Mouse (Mus musculus) lung, embryonic 16.5 days (tissue): Measurements from ENCODE around the gene Zfp988. TPM values are rescaled to one million over a fixed set of nuclear protein-coding genes. Genes with fewer than 3 reads are reported as not detected.
"Not testable (repeated sequence)": the region's sequence is repeated elsewhere in the genome, so short reads cannot be mapped to it uniquely, and the experiment has no call there.

ENCODE experiments used
- ATAC-seq: fragments of 200-750 bp; cut with Nextera tagmentation; 2 replicates; pipeline ENCODE4 v1.8.0; 2017; ENCODE audit warnings: low read depth, mild to moderate bottlenecking, moderate library complexity
- H3K27ac ChIP-seq: fragments of 300-500 bp; sonication (generic); 2 replicates; pipeline ENCODE4 v1.5.1; 2014; ENCODE audit warnings: mild to moderate bottlenecking, control low read depth, low read length
- H3K27me3 ChIP-seq: fragments of 300-500 bp; sonication (generic); 2 replicates; pipeline ENCODE4 v1.6.1; 2014; ENCODE audit warnings: low read depth, low read length, mixed read lengths; ENCODE audit not compliant: control insufficient read depth, insufficient read depth
- H3K36me3 ChIP-seq: fragments of 300-500 bp; sonication (generic); 2 replicates; pipeline ENCODE4 v1.6.1; 2014; ENCODE audit warnings: low read length; ENCODE audit not compliant: control insufficient read depth, insufficient read depth
- H3K4me1 ChIP-seq: fragments of 300-500 bp; sonication (generic); replicated peaks from 2 replicates; pipeline ENCODE4 v1.6.1; 2014; ENCODE audit warnings: low read length, mixed read lengths; ENCODE audit not compliant: control insufficient read depth, insufficient read depth
- H3K4me2 ChIP-seq: fragments of 300-500 bp; sonication (generic); 2 replicates; pipeline ENCODE4 v1.6.1; 2014; ENCODE audit warnings: low read depth, low read length, control low read depth
- H3K4me3 ChIP-seq: fragments of 300-500 bp; sonication (generic); 2 replicates; pipeline ENCODE4 v1.5.1; 2014; ENCODE audit warnings: mild to moderate bottlenecking, low read length, control low read depth
- H3K9ac ChIP-seq: fragments of 300-500 bp; sonication (generic); 2 replicates; pipeline ENCODE4 v1.6.1; 2014; ENCODE audit warnings: low read length, control low read depth
- H3K9me3 ChIP-seq: fragments of 300-500 bp; sonication (generic); 2 replicates; pipeline ENCODE4 v1.6.1; 2016; ENCODE audit warnings: low read length; ENCODE audit not compliant: control insufficient read depth
- WGBS: fragments of 180-500 bp; shearing (Covaris S2); extraction: QIAGEN DNeasy Blood & Tissue Kit; methylation state at CpG from one replicate; pipeline ENCODE4 v1.1.7; 2014; 5-methylcytosine and 5-hydroxymethylcytosine counted together
- polyA plus RNA-seq: library from polyadenylated mRNA; unstranded; fragments of >200 nt; fragmentation: Nextera tagmentation; extraction: Ambion mirVana; gene quantifications from 2 replicates; pipeline ENCODE4 v1.2.1, GENCODE M21; 2015

The Zfp988 gene
- polyA plus RNA-seq, 1 experiment from 2014 or later, result 0.06 TPM

DNA sequence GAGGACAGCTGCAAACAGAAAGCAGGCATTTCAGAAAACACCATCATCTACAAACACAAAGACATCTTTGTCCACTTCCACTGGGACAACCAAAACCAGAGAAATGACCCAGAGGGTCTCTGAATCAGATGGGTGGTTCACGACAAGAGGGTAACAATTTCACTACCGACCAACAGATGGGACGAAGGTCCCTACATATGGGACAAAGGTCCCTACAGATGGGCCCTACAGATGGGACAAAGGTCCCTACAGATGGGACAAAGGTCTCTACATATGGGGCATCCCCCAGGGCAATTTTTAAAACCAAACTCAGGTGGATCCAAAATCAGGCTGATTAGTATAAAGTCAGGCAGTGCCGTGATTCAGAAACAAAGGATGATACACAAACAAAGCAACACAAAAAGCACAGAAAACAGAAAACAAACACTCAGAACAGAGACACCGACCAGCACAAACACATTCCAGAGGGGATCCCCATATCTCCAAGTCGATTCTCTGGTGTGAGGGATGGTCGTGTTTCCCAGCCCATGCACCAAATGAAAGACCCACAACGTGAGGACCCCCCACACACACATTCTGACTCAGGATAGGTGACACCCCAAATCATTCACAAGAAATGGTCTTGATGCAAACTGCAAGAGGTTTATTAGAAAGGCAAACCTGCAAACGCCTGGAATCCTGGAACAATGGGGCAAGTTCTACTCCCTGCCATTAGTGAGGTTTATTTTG lies 44.4 kb downstream of the Zfp988 start:
- H3K9me3 ChIP-seq, result peaks cover 41% of the 10 kb centered on the region
- H3K36me3 ChIP-seq, H3K4me3 ChIP-seq, ATAC-seq, H3K27me3 ChIP-seq, H3K4me1 ChIP-seq, H3K4me2 ChIP-seq, H3K9ac ChIP-seq, H3K27ac ChIP-seq: not testable (repeated sequence)
- WGBS, result 79% methylated on average over 9 of the region's 9 CpGs

DNA sequence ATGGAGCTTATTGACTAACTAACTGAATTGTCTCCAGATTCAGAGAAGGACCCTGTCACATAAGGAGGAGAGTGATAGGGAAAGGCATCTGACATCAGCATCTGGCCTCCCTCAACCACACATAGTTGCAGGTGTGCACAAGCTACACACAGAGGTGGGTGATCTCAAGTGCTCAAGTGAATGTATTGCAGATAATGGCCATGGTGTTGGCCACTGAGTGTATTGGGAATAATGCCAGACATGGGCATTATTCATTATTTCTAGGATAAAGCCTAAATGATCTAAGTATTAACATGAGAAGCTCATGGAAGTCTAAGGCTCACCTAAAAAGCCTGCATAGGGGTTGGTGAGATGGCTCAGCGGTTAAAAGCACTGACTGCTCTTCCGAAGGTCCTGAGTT lies 45.1 kb downstream of the Zfp988 start:
- WGBS, result 76% methylated on average over 2 of the region's 2 CpGs
- not testable (repeated sequence) for H3K27me3 ChIP-seq, H3K4me3 ChIP-seq, H3K9ac ChIP-seq, ATAC-seq, H3K4me2 ChIP-seq, H3K27ac ChIP-seq, H3K4me1 ChIP-seq, H3K36me3 ChIP-seq
- H3K9me3 ChIP-seq, result peaks cover 41% of the 10 kb centered on the region

DNA sequence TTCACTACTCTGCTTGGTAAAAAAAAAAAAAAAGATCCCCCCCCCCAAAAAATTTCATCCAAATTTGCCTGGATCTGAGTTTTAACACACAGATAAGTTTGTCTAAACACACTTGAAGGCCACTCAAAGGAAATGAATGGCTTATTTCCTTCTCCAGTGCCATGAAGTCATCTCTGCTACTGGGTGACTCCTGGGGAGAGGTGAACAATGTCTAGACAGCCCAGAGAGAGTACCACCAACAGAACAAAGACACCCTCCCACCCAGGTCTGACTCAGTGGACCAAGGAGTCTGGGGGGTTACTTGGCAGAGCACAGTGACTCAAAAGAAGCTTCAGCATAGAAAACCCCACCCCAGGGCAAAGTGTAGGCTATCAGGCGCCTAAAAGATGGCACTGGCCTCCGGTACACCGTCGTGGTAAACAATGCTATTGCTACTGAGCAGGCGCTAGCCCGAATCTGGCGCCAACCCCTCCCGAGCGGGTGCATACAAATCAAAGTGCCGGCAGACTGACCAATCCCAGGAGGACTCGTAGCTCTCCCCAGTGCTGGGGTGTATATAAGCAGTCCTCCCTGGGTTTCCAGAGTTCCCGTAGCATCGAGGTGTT lies 46.0 kb downstream of the Zfp988 start:
- not testable (repeated sequence) for H3K4me2 ChIP-seq, H3K4me1 ChIP-seq, H3K4me3 ChIP-seq, H3K27me3 ChIP-seq, H3K9ac ChIP-seq, H3K36me3 ChIP-seq, ATAC-seq, H3K27ac ChIP-seq
- peaks cover 36% of the 10 kb centered on the region for H3K9me3 ChIP-seq
- 82% methylated on average over 9 of the region's 13 CpGs for WGBS

DNA sequence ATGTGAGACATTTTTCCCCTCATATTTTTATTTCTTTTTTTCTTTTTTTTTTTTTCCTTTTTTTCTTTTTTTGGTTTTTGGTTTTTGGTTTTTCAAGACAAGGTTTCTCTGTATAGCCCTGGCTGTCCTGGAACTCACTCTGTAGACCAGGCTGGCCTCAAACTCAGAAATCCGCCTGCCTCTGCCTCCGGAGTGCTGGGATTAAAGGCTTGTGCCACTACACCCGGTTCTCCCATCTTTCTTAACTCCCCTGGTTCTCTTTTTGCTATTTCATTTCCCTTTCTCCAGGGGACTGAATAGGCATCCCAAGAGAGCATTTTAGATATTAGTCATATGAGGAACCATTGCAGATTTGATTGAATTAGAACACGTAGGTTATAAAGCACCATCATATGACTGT lies 48.2 kb downstream of the Zfp988 start:
- not testable (repeated sequence) for H3K4me2 ChIP-seq, H3K9ac ChIP-seq, H3K4me1 ChIP-seq, H3K27ac ChIP-seq, H3K36me3 ChIP-seq, H3K27me3 ChIP-seq, ATAC-seq, H3K4me3 ChIP-seq
- H3K9me3 ChIP-seq, result peaks cover 28% of the 10 kb centered on the region
- 75% methylated on average over 4 of the region's 4 CpGs for WGBS

DNA sequence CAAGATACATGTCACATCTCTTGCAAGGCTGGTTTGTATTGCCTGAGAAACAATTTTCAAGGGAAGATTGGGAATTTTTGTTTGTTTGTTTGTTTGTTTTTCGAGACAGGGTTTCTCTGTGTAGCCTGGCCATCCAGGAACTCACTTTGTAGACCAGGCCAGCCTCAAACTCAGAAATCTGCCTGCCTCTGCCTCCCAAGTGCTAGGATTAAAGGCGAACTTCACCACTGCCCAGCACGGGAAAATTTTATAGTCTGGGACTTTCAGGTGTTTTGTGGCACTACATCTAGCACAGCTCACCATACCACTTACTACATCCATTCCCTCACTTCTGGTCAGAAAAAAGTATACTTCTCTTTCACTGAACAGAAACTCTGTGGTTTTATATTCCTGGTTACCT lies 50.6 kb downstream of the Zfp988 start:
- H3K9me3 ChIP-seq, H3K4me3 ChIP-seq, H3K36me3 ChIP-seq, H3K27me3 ChIP-seq, H3K9ac ChIP-seq, H3K27ac ChIP-seq, H3K4me1 ChIP-seq, H3K4me2 ChIP-seq, ATAC-seq: not testable (repeated sequence)
- no CpG with 5 or more reads among the region's 3 CpGs for WGBS

DNA sequence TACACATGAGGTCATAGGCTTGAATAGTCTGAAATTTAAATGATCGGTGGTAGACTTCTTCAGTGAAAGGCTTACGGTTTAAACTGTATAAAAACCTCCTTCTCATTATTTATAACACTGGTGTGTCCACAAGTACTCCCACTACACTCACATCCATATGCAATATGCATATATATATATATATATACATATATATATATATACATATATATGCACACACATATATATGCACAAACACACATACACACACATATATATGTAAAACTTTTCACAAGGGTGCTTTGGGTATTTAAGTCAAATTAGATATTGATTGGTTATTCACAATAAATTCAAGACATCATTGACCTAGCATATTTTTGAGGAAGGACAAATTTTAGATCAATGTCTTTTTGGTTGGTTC lies 51.7 kb downstream of the Zfp988 start:
- not testable (repeated sequence) for H3K4me3 ChIP-seq, H3K36me3 ChIP-seq, ATAC-seq, H3K4me2 ChIP-seq, H3K4me1 ChIP-seq, H3K27ac ChIP-seq, H3K9me3 ChIP-seq, H3K9ac ChIP-seq, H3K27me3 ChIP-seq
- WGBS, result no CpG with 5 or more reads among the region's 2 CpGs

DNA sequence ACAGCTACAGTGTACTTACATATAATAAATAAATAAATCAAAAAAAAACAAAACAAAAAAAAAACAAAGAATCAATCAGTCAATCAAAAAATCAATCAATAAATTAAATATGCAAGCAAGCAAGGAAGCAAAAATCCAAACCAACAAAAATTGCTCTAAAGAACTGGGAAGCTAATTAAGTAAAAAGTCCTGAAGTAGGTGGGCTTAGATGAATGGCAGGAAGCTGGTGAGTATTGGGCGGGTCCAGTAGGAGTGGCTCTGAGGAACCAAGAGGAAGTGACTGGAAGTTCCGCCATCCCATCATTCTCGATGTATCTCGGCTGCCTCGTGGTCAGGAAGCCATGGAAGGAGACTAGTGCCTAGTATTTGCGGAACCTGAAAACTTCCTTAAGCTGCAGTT lies 55.5 kb downstream of the Zfp988 start, which contains the start of gene Zfp978:
TSS of gene Zfp978 (plus strand) at position 301 of the 400 bp plus-strand sequence.
- no CpG with 5 or more reads among the region's 6 CpGs for WGBS
- not testable (repeated sequence) for H3K4me1 ChIP-seq, H3K9me3 ChIP-seq, H3K4me2 ChIP-seq, H3K36me3 ChIP-seq, H3K27ac ChIP-seq, H3K9ac ChIP-seq, H3K4me3 ChIP-seq, ATAC-seq, H3K27me3 ChIP-seq

DNA sequence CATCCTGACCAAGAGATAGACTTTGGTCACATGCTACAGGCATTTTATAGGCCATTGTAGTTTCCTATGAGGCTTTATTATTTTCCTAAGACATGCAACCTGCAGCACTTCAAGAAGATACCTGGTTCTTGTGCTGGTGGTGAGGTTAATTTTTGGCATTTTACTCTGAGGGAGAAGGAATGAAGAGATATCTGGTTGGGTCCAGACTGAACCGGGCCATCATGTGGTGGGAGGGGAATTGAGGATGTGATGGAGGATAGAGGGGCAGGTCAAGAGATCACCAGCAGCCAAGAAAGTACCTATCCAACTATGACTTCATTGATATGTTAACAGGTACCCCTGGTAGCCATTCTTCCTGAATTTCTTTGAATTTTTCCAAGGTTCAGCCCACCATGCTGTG lies 56.4 kb downstream of the Zfp988 start:
- no CpG with 5 or more reads among the region's 1 CpGs for WGBS
- not testable (repeated sequence) for H3K4me1 ChIP-seq, ATAC-seq, H3K9ac ChIP-seq, H3K27me3 ChIP-seq, H3K4me2 ChIP-seq, H3K4me3 ChIP-seq, H3K36me3 ChIP-seq, H3K9me3 ChIP-seq, H3K27ac ChIP-seq

DNA sequence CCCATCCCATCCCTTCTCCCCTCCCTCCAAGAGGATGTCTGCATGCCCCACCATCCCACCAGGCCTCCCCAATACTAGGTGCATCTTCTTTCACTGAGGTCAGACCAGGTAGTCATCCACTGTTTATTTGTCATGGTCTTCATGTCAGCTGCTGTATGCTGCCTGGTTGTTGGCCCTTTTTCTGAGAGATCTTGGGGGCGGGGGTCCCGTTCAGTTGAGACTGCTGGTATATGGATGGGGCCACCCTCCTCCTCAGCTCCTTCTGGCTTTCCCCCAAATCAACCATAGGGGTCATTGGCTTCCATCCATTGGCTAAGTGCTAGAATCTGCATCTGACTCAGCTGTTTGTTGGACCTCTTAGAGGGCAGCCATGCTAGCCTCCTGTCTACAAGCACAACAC lies 64.1 kb downstream of the Zfp988 start:
- not testable (repeated sequence) for H3K27ac ChIP-seq, H3K9ac ChIP-seq, H3K27me3 ChIP-seq, H3K36me3 ChIP-seq, H3K9me3 ChIP-seq, H3K4me1 ChIP-seq, H3K4me2 ChIP-seq, H3K4me3 ChIP-seq
- peak; percentile 49; the same call in 1 of the 2 replicates for ATAC-seq
- WGBS, result no CpG with 5 or more reads among the region's 2 CpGs
